ENCODE assay signal across 19 mouse cellular contexts in the genomic region with DNA sequence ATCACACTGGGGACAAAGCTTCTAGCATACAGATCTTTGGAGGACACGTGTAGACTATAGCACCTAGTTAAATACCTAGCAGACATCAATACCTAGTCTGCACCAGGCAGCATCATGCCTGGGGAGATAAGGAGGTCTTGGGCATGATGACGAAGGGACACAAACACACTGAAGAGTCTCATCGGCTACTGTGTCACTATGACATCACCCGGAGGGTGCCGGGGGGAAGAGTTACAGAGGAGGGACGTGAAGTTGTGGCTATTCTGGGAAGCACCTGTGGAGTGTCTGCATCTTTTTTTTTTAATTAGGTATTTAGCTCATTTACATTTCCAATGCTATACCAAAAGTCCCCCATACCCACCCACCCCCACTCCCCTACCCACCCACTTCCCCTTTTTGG.
"Had no signal": no experiment of that assay in that cellular context is flagged by ENCODE, and none has a peak within 500 bp of the region (broad histone marks: within the 10 kb centered on the region; RNA-seq: fewer than 3 reads in every experiment).

No protein-coding gene starts in this region.

- DNase-seq: kidney, adult 2 months; kidney, postnatal 10 days; kidney, postnatal 36 days; layer of hippocampus, postnatal 36 days; lung, embryonic 14.5 days; retina, postnatal 1 day; right cerebral cortex, postnatal 25 days; thymus, adult 2 months; thymus, postnatal 14 days; thymus, postnatal 4 days had no signal

- H3K9ac ChIP-seq: lung, embryonic 14.5 days; midbrain, embryonic 12.5 days; midbrain, embryonic 15.5 days; neural tube, embryonic 13.5 days had no signal

- H3K27me3 ChIP-seq: midbrain, embryonic 15.5 days; neural tube, embryonic 13.5 days had no signal

- H3K27ac ChIP-seq: left cerebral cortex, adult 2 months; macrophage; midbrain, embryonic 12.5 days; midbrain, embryonic 15.5 days; neural tube, embryonic 13.5 days; stomach, postnatal 0 days had no signal

- ATAC-seq: lung, postnatal 0 days; midbrain, embryonic 15.5 days had no signal

- H3K4me1 ChIP-seq: neural tube, embryonic 13.5 days had no signal

- H3K9me3 ChIP-seq: midbrain, embryonic 12.5 days; midbrain, embryonic 15.5 days; neural tube, embryonic 13.5 days had no signal

- H3K36me3 ChIP-seq: midbrain, embryonic 12.5 days; midbrain, embryonic 15.5 days; neural tube, embryonic 13.5 days had no signal

- H3K4me3 ChIP-seq: left cerebral cortex, adult 2 months; midbrain, embryonic 12.5 days; midbrain, embryonic 15.5 days; myocyte; neural tube, embryonic 13.5 days had no signal

- H3K4me2 ChIP-seq: liver, embryonic 11.5 days; lung, embryonic 14.5 days; midbrain, embryonic 12.5 days; midbrain, embryonic 15.5 days; neural tube, embryonic 13.5 days had no signal
